Mouse (Mus musculus): ENCODE data around the gene Smap1.

DNA sequence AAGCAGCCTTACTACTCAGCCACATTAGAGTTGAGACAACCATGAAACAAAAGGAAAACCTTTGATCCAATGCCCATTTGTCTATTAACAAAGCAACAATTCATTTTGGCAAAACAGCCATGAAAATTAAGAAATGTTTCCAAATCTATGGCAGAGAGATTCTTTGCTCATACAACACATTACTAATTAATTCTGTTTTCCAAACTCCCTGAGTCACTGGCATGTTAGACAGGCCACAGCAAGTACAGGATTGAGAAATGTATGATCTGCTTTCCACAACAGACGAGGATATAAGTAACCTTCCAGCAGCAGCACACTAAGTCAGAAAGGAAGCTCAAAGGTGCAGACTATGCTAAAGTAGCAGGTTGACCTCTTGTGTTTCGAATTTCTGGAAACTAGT, 9.1 kb downstream of the Smap1 start:
- TF ChIP-seq GATA1 (IDR thresholded peaks at IDR 0.05; ENCODE audit: low read length) (no peak), TAL1 (IDR thresholded peaks at IDR 0.05; ENCODE audit: low read length) (no peak)

Measured in erythroblast, embryonic 14.5 days (primary cell).